Mouse (Mus musculus): ENCODE measurements around the gene Lrrc73.

- TF ChIP-seq CTCF (conservative IDR thresholded peaks at IDR 0.05; ENCODE audit: low read length) (no peak), NANOG (IDR thresholded peaks at IDR 0.05; ENCODE audit: borderline replicate concordance, low read length) (no peak), POU5F1 (IDR thresholded peaks at IDR 0.05; ENCODE audit: borderline replicate concordance, low read length) (no peak)
Observed at GRCm38 (mm10) chr17:46248189-46248522, 5.2 kb upstream of the Lrrc73 start.
